Mouse (Mus musculus) left cerebral cortex, postnatal 10 days (tissue): ENCODE measurements around the gene Vmn2r74. TPM values are rescaled to one million over a fixed set of nuclear protein-coding genes. Genes with fewer than 3 reads are reported as not detected.

Experiments used
- DNase-seq, 2 experiments: peaks; one replicate each; pipeline ENCODE4 v3.0.0; 2021 to 2022; ENCODE audit warnings: low spot score in 2 of 2, mixed read lengths in 1 of 2; ENCODE audit errors: extremely low spot score in 1 of 2
- intact Hi-C: fragments of 180-260 bp; cut with DNase I; formaldehyde crosslinking; loops from one replicate; pipeline ENCODE4 v1.15.1; 2025
- total RNA-seq, 2 experiments: library from RNA; stranded (reverse); gene quantifications; 2 replicates each; pipeline ENCODE4 v1.2.3; 2021

The Vmn2r74 gene
- total RNA-seq = not detected

DNA sequence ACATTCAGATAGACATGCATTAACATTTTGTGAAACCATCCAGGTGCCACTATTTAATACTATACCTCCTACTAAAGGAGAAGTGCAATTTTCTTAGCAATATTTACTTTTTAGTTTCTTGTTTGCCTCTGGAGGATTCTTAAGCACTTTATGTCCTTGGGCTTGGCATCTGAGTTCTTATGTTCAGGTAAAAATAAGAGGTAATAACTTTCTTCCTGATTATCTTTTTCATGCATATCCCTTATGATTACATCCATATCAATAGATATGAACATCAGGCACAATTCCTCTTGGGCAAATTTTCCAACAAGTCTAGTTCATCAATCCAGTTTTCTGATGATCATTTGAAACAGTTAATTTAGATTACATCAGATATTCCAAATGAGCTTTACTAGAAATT lies at the start of gene Vmn2r74:
Gene Vmn2r74, minus strand, starts transcription at position 101 of the 400 bp plus-strand sequence.
- intact Hi-C loops = no loop called here
- no peak for DNase-seq

DNA sequence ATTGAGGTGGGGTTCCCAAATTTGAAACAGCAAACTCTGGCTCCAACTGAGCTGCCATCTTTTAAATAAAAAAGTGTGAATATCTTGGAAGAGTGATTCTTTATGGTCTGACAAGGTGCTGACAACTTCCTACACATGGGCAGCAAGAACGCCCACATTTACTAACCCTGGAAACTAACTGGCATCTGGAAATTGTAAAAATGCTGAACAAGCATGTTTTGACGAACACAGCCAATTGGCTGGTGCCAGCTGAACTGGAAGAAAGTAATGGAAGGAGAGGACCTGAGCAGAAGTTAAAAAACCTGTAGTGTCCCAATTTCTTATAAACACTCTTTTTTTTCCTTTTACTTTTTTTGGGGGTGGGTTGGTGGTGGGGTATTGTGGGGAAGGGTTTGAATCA lies 46.1 kb upstream of the Vmn2r74 start:
- intact Hi-C loops = no loop called here
- DNase-seq = no peak

Other genes starting within 250 kb of the Vmn2r74 start
- not detected for gene Vmn2r72, start 206.5 kb downstream of the Vmn2r74 start, total RNA-seq
- not detected for gene Vmn2r73, start 85.4 kb downstream of the Vmn2r74 start, total RNA-seq
- gene Vmn2r75, start 210.1 kb upstream of the Vmn2r74 start, total RNA-seq = not detected